Mouse (Mus musculus) forebrain, embryonic 13.5 days (tissue): ENCODE data around the gene Snx6. TPM values are rescaled to one million over a fixed set of nuclear protein-coding genes. Genes with fewer than 3 reads are reported as not detected.
"Not testable (repeated sequence)": the region's sequence is repeated elsewhere in the genome, so short reads cannot be mapped to it uniquely, and the experiment has no call there.

Experiments
- ATAC-seq: fragments of 200-750 bp; cut with Nextera tagmentation; 2 replicates; pipeline ENCODE4 v1.8.0; 2017
- H3K27ac ChIP-seq: fragments of 300-500 bp; sonication (generic); 2 replicates; pipeline ENCODE4 v1.5.1; 2015; ENCODE audit warnings: inconsistent platforms, mild to moderate bottlenecking, moderate library complexity
- H3K27me3 ChIP-seq: fragments of 300-500 bp; sonication (generic); 2 replicates; pipeline ENCODE4 v1.6.1; 2015; ENCODE audit warnings: mild to moderate bottlenecking, inconsistent platforms
- H3K36me3 ChIP-seq: fragments of 300-500 bp; sonication (generic); 2 replicates; pipeline ENCODE4 v1.6.1; 2015; ENCODE audit warnings: mild to moderate bottlenecking, inconsistent platforms; ENCODE audit not compliant: poor library complexity, severe bottlenecking
- H3K4me1 ChIP-seq: fragments of 300-500 bp; sonication (generic); 2 replicates; pipeline ENCODE4 v1.6.1; 2015; ENCODE audit warnings: inconsistent platforms
- H3K4me2 ChIP-seq: fragments of 300-500 bp; sonication (generic); 2 replicates; pipeline ENCODE4 v1.6.1; 2015; ENCODE audit warnings: inconsistent platforms, mild to moderate bottlenecking, moderate library complexity
- H3K4me3 ChIP-seq: fragments of 300-500 bp; sonication (generic); 2 replicates; pipeline ENCODE4 v1.5.1; 2015; ENCODE audit warnings: mild to moderate bottlenecking, inconsistent platforms
- H3K9ac ChIP-seq: fragments of 300-500 bp; sonication (generic); 2 replicates; pipeline ENCODE4 v1.6.1; 2015; ENCODE audit warnings: mild to moderate bottlenecking, inconsistent platforms
- H3K9me3 ChIP-seq: fragments of 300-500 bp; sonication (generic); replicated peaks from 2 replicates; pipeline ENCODE4 v1.6.1; 2016; ENCODE audit warnings: inconsistent platforms
- WGBS: fragments of 180-500 bp; shearing (Covaris S2); methylation state at CpG from one replicate; pipeline ENCODE4 v1.1.7; 2015; 5-methylcytosine and 5-hydroxymethylcytosine counted together
- polyA plus RNA-seq: library from polyadenylated mRNA; unstranded; fragments of >200 nt; fragmentation: Nextera tagmentation; extraction: Ambion mirVana; gene quantifications from 2 replicates; pipeline ENCODE4 v1.2.1, GENCODE M21; 2015

Snx6 gene
- polyA plus RNA-seq, 1 experiment from 2014 or later = 195 TPM

DNA sequence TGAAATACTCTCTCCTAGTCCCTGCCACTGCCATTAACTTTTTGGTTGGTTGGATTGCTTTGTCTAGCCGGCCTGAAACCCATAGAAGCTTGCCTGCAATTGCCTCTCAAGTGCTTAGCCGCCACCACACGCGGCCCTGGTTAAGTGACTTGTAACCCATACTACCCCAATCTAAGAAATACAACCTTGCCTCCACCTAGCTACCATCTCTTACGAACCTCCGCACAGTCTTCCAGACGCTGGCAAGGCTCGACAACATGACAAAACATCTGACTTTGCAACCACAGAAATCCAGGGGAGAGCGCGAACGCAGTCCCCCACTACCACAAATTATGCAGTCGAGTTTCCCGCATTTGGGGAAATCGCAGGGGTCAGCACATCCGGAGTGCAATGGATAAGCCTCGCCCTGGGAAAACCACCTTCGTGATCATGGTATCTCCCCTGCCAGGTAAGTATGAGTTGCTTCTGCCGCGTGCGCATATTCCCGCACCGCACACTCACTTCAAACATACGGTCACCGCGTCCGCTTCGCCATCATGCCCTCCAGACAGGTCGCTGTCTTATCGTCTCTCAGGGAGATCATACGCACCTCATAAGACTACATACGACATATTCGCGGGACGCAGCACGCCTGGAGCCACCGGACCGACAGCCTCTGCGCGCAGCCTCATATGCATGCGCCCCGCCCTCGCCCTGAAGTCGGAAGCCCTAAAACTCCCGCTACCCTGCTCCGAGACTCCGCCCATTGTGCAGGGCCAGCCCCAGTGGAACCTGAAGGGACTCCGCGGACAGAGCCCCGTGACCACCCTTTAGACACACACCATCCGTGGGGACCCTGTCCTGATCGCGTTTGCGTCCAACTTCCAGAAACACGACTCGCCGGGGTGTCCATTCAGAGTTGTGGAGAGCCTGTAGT lies 76.4 kb downstream of the Snx6 start:
- H3K4me3 ChIP-seq = not testable (repeated sequence)
- WGBS = no CpG with 5 or more reads among the region's 56 CpGs
- ATAC-seq = peak; percentile 93

GRCm38 (mm10) chr12:54717516-54717915 lies 78.0 kb downstream of the Snx6 start:
- not testable (repeated sequence) for H3K27ac ChIP-seq, H3K4me2 ChIP-seq, H3K9ac ChIP-seq, H3K36me3 ChIP-seq, H3K9me3 ChIP-seq, H3K27me3 ChIP-seq, H3K4me3 ChIP-seq, H3K4me1 ChIP-seq, ATAC-seq
- WGBS = 91% methylated on average over 4 of the region's 11 CpGs

More for the DNA sequence above, 76.4 kb downstream of the Snx6 start:
- H3K9me3 ChIP-seq, H3K4me2 ChIP-seq, H3K9ac ChIP-seq, H3K27me3 ChIP-seq, H3K36me3 ChIP-seq, H3K4me1 ChIP-seq, H3K27ac ChIP-seq: not testable (repeated sequence)

DNA sequence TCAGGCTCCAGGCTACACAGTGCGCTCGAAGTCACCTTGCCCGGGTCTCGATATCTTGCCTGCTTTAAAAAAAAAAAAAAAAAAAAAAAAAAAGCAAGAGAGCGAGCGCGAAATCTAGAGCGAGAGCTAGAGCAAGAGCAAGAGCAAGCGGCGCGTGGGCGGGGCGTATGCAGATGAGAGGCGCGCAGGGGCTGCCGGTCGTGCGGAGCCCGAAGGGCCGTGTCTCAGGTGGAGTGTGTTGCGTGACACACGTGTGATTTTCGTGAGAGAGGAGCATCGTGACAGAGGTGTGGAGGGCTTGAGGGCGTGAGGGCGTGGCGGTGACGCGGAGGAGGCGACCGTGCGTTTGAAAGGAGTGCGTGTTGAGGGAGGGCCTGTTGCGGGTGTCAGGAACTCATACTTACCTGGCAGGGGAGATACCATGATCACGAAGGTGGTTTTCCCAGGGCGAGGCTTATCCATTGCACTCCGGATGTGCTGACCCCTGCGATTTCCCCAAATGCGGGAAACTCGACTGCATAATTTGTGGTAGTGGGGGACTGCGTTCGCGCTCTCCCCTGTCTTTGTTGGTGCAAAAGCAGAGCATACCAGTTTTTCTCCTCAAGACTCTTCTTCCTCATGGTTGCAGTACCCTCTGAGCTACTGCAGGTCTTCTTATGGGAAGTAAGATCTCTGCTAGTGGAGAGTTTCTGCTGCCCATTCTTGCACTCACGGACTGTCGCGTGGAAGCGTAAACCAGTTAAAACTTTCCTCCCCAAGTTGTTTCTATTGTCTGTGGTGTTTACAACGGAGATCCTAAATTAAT lies 81.5 kb downstream of the Snx6 start:
- 8% methylated on average over 4 of the region's 48 CpGs for WGBS
- H3K9me3 ChIP-seq, H3K27me3 ChIP-seq, H3K4me2 ChIP-seq, H3K36me3 ChIP-seq, H3K4me1 ChIP-seq, H3K4me3 ChIP-seq, H3K9ac ChIP-seq, H3K27ac ChIP-seq: not testable (repeated sequence)
- peak; percentile 67 for ATAC-seq

DNA sequence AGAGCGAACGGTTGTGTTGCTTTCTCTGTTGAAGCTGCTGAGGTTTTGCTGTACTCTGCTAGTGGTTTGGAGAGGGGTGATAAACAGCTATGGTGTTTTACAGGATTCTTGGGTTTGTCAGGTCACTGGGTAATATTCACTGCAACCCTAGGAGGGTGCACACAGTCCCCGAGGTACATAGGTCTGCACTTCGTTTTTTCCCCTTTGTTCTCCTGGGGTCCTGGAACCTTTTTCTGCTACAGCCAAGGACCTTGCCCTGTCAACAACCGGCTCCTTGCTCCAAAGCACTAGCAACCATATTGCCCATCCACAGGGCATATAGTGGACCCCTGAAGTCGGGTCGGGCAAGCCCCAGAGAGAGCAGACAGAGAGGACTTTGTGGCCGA lies 85.0 kb downstream of the Snx6 start:
- not testable (repeated sequence) for H3K9me3 ChIP-seq, H3K27me3 ChIP-seq, H3K36me3 ChIP-seq, H3K4me1 ChIP-seq, H3K9ac ChIP-seq, H3K4me3 ChIP-seq
- 0% methylated on average over 4 of the region's 8 CpGs for WGBS
- peak overlapping the region; percentile 68; the same call in 1 of the 2 replicates for H3K27ac ChIP-seq
- ATAC-seq = peak; percentile 88; the same call in 1 of the 2 replicates
- peak overlapping the region; percentile 36; the same call in 1 of the 2 replicates for H3K4me2 ChIP-seq

DNA sequence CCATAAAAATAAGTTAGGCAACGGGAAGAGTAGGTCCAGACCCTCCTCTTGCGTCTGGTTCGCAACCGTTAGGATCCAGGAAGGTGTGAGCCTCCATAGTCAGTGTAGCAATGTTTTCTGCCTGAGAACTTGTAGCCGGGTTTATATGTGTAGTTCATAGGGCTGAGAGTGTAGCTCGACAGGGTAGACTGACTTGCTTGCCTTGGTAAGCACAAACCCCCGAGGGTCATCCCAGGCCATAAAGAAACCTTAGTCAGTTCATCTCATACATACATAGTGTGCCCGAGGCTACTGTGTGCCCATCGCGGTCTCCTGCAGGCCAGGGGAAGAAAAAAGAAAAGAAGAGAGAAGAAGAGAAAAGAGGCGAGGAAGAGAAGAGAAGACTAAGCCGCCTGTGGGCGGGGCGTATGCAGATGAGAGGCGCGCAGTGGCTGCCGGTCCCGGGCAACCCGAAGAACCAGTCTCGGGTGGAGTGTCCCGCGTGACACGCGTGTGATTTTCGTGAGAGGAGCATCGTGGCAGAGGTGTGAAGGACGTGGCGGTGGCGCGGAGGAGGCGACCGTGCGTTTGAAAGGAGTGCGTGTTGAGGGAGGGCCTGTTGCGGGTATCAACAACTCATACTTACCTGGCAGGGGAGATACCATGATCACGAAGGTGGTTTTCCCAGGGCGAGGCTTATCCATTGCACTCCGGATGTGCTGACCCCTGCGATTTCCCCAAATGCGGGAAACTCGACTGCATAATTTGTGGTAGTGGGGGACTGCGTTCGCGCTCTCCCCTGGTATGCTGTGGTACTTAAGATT lies 85.6 kb downstream of the Snx6 start:
- 0% methylated on average over 12 of the region's 44 CpGs for WGBS
- not testable (repeated sequence) for H3K27me3 ChIP-seq, H3K9me3 ChIP-seq, H3K4me1 ChIP-seq, H3K27ac ChIP-seq, H3K4me3 ChIP-seq, H3K36me3 ChIP-seq, H3K9ac ChIP-seq
- peak overlapping the region; percentile 32; the same call in 1 of the 2 replicates for H3K4me2 ChIP-seq
- ATAC-seq = peak; percentile 67

GRCm38 (mm10) chr12:54699394-54699793 lies 96.1 kb downstream of the Snx6 start:
- H3K27me3 ChIP-seq = no peaks in the 10 kb centered on the region
- no peaks in the 10 kb centered on the region for H3K9me3 ChIP-seq
- H3K36me3 ChIP-seq = no peaks in the 10 kb centered on the region
- peaks cover 4% of the 10 kb centered on the region for H3K4me1 ChIP-seq
- ATAC-seq = no peak
- no peak overlapping the region for H3K27ac ChIP-seq
- 78% methylated on average over 7 of the region's 7 CpGs for WGBS
- no peak overlapping the region for H3K9ac ChIP-seq
- no peak overlapping the region for H3K4me3 ChIP-seq
- no peak overlapping the region for H3K4me2 ChIP-seq

- H3K4me1 ChIP-seq = peaks cover 9% of the 10 kb centered on the region
- no peak overlapping the region for H3K27ac ChIP-seq
- H3K27me3 ChIP-seq = no peaks in the 10 kb centered on the region
- ATAC-seq = no peak
- 65% methylated on average over 6 of the region's 6 CpGs for WGBS
- H3K9me3 ChIP-seq = no peaks in the 10 kb centered on the region
- no peak overlapping the region for H3K4me3 ChIP-seq
- no peak overlapping the region for H3K9ac ChIP-seq
- no peak overlapping the region for H3K4me2 ChIP-seq
- no peaks in the 10 kb centered on the region for H3K36me3 ChIP-seq
Measured at GRCm38 (mm10) chr12:54697791-54698250, 97.7 kb downstream of the Snx6 start.

DNA sequence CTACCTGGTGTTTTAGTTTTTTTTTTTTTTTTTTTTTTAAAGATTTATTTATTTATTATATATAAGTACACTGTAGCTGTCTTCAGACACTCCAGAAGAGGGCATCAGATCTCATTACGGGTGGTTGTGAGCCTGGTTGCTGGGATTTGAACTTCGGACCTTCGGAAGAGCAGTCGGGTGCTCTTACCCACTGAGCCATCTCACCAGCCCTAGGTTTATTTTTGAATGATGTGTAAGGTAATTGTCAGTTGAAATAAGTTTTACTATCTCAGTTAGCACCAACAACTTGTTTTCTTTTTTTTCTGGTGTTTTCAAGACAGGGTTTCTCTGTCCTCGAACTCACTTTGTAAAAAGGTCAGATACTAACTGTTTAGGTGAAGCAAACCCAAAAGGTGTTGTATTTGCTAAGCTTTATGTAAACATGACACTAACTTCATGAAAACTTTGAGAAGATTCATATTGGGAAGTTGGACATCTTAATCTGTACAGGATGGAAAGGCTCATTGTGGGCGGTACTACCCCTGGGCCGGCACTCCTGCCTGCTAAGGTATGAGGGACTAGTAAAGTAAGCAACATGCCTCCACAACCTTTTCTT lies 98.4 kb downstream of the Snx6 start:
- 7% methylated on average over 7 of the region's 7 CpGs for WGBS
- H3K4me3 ChIP-seq = no peak overlapping the region
- H3K36me3 ChIP-seq = peaks cover 5% of the 10 kb centered on the region
- no peak overlapping the region for H3K9ac ChIP-seq
- H3K4me1 ChIP-seq = peaks cover 9% of the 10 kb centered on the region
- no peak overlapping the region for H3K4me2 ChIP-seq
- no peak; the same call in 1 of the 2 replicates for ATAC-seq
- no peaks in the 10 kb centered on the region for H3K9me3 ChIP-seq
- H3K27ac ChIP-seq = peak overlapping the region; percentile 31; the same call in 1 of the 2 replicates
- no peaks in the 10 kb centered on the region for H3K27me3 ChIP-seq

Other genes with a start within 250 kb of the Snx6 start
- 182 and 185 TPM in 2 replicates for gene Sptssa, start 139.1 kb downstream of the Snx6 start, polyA plus RNA-seq
- 89.6 and 106 TPM in 2 replicates for gene Eapp, start 99.8 kb downstream of the Snx6 start, polyA plus RNA-seq
- gene Cfl2, start 67.2 kb upstream of the Snx6 start, polyA plus RNA-seq = 308 and 322 TPM in 2 replicates
- not detected in 2 replicates for gene Gm20403, start 190.8 kb upstream of the Snx6 start, polyA plus RNA-seq
- gene Baz1a, start 218.6 kb upstream of the Snx6 start, polyA plus RNA-seq = 27.0 and 29.9 TPM in 2 replicates